Mouse (Mus musculus) left cerebral cortex, adult 9 months (tissue): Measurements from ENCODE around the gene Hoxa5.

Experiments used
- DNase-seq, 2 experiments: peaks; one replicate each; pipeline ENCODE4 v3.0.0; 2022; ENCODE audit warnings: low spot score in 2 of 2

Gene Hoxa5

DNA sequence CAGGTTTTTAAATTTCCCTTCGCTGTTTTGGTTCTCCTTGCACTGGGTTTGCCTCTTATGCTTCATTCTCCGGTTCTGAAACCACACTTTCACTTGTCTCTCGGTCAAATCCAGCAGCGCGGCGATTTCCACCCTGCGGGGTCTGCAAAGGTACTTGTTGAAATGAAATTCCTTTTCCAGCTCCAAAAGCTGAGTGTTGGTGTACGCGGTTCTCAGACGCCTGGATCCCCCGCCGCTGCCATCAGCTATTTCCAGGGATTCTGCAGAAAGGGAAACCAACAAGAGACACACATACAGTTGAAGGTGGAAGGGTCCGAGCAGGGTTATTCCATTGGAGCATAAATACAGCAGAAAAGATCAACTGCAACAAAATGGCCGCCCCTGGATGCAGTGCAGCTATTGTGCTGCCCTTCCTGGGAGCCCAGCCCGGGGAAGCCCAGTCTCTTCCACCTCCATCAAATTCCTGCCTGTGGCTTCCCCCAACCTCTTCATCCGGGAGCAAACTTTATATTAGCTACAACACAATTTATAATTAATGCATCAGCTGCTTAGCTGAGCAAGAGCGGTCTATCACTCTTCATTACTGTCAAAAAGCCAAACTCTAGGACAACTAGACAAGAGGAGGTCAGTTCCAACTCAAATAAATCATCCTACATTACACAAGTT is 40.9 kb downstream of the Hoxa5 start:
- no peak for DNase-seq

- no peak for DNase-seq
Measured at GRCm38 (mm10) chr6:52162611-52163365, 41.6 kb downstream of the Hoxa5 start.

DNA sequence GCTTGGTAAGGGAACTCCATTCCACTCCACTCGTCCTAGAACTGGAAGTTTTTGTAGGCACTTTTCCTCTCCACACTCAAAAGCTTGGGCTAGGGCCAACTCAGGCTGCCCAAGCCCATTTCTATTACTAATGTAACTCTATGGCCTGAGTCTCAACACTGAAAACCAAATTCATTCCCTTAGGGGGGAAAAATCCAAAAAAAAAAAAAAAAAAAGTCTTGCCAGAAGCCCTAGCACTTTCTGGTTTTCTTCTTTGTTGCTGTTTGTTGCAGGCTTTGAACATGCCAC is 42.4 kb downstream of the Hoxa5 start:
- no peak for DNase-seq

DNA sequence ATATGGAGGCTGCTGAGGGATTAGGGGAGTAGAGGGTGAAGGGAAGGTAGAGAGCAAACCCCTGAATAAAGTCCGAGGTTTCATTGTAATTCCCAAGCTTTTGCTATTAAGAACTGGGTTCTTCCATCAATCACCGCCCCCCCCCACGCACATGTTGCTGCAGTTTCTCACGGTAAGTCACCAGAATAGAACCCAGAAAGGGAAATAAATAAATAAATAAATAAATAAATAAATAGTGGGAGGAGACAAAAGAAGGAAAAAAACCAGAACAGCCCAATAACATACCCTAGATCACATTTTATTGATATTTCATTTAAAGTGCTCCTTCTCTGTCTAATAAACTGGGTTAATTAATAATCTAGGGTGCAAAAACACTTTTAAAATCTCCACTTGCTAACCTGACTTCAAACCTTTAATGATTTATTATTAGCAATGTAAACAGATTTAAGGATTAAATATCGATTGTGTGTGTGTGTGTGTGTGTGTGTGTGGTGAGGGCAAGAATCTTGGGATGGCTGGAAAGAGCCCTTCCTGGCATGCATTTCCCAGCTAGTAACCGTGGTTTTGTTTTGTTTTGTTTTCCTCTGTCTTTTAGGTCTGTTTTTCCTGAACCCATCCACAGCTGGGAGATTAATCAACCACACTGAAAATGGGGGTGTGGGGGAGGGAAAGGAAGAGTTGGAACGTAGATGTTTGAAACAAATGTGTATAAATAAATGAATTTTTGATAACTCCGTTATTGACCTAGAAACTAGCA is 42.9 kb downstream of the Hoxa5 start:
- no peak for DNase-seq

- DNase-seq = no peak
Measured at GRCm38 (mm10) chr6:52160511-52161335, 43.7 kb downstream of the Hoxa5 start.

- no peak for DNase-seq
Measured at GRCm38 (mm10) chr6:52159979-52160378, 44.4 kb downstream of the Hoxa5 start.

DNA sequence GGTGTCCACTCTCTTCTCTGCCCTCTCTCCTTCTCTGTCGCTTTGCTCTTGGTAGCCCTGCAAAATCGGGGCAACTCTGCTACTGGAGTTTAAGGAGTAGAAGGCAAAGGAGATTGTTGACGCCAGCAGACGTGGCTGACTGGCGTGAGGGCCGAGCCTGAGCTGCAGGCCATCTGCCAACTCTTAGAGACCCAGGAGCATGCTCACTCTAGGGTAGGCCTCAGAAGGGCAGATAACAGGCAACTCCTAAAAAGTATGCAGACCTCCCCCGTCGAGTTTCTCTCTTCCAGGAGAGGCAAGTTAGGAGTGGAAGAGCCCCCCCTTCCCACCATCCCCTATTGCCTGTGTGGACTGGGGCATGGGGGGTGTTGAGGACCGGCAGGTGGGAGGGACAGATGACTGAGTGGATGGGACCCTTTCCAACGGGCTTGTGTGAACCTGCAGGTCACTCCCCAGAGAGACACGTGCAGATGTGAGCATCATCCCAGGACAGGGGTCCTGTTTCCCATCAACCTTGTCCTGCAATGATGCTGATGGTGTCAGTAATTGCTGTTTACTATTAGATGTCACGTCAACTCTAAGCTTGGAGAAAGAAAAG is 45.1 kb downstream of the Hoxa5 start:
- no peak for DNase-seq

DNA sequence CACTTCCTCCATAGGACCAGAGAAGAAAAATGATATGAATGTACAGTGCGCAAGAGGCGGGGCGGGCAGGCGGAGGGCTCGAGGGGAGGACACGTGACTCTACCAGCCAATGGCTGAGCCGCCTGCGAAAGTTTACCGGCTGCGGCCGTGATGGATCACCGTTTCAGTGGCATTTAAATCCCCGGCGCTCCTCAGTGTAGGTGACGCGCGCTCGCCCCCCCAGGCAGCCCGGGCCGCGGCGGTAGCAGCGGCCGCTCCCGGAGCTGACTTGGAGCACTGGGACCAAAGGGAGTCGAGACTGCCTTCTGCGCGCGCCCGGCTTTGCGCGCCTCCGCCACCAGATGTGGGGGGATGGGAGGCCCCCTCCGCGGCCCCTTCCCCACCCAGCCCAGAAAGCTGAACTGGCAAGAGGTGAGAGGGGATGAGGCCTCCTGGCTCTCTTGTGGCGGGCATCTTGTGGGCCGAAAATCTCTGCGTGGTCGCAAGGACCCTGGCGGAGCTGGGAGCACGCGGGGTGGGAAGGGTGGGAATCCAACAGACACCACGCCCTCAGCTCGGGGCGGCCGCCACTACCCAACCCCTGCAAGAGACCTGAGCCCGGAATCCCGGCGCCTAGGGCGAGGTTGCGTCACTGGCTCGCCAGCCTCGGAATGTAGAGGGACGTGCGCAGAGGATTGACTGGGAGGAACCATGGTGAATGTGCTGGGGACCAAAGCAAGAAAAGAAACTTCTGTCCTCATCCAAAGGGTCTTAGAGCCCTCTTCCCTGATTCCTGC is 45.9 kb downstream of the Hoxa5 start, which contains the start of gene Hoxa1:
Gene Hoxa1 (minus strand): TSS at position 42 of the 776 bp plus-strand sequence.
- DNase-seq = no peak

GRCm38 (mm10) chr6:52157466-52158275 is 46.7 kb downstream of the Hoxa5 start:
- no peak for DNase-seq

GRCm38 (mm10) chr6:52156551-52157200 is 47.7 kb downstream of the Hoxa5 start:
- DNase-seq = no peak

- no peak for DNase-seq
Measured at GRCm38 (mm10) chr6:52155471-52155870, 48.9 kb downstream of the Hoxa5 start.

DNA sequence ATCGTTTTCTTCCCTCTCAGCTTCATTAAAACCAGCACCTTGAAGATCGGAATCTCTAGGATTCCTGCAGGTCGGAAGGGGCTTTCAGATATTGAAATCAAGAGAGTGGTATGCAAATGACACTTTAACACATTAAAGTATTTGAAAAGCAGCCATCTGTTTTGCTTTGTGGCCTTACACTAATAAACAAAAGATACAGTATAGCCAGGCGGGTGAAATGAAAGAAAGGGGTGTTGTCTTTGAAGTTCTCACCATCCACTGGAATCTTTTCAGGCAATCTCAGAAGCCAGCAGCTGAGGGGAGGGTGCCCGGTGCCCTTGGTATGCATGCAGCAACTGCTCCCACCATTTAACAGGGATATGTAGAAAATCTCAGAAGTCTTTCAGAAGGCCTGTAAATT is 50.3 kb downstream of the Hoxa5 start:
- no peak for DNase-seq

GRCm38 (mm10) chr6:52153270-52153669 is 51.1 kb downstream of the Hoxa5 start:
- DNase-seq = no peak

GRCm38 (mm10) chr6:52152226-52153193 is 51.9 kb downstream of the Hoxa5 start:
- no peak for DNase-seq
